Comparison of ENCODE assay signal across 9 mouse cellular contexts in the genomic region with DNA sequence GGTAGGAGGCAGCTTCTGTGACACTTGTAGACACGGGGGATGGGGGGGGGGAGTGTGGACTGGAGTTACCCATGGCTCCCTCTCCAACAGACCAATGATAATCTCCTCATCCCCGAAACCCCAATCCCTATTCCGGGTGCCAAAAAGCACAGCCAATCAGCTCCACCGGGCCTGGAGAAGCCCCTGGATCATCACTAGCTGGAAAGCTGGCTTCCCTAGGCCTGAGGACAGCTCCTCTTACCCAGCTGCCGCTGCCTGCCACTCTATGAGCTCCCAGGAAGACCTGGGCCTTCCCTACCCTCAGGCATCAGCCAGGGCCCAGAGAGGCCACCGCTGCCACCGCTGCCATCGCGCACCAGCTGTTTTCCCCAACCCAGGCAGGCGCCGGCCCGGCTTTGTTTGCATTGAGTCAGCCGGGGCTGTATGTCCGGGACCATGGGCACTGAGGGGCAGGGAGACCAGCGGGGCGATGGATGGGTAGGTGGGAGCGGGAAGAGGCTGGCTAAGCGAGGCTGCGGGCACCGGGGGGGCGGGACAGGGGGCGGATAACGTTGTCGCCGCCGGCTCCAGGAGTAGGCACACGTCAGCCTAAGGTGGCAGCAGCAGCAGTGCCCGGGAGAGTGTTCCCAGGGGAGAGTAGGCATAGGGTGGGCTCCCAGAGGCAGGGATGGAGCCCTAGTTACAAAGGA. TPM values are rescaled to one million over a fixed set of nuclear protein-coding genes. Genes with fewer than 3 reads are reported as not detected.
DNase-seq lines count a peak whose midpoint lies in the region; ATAC-seq and TF ChIP-seq lines count a peak whose summit lies in the region.
"Had no signal": no experiment of that assay in that cellular context is flagged by ENCODE, and none has a peak within 500 bp of the region (broad histone marks: within the 10 kb centered on the region; RNA-seq: fewer than 3 reads in every experiment).

No protein-coding gene starts in this region.

- 13% methylated on average over 28 of the region's 28 CpGs for WGBS in kidney, adult 2 months
- WGBS in embryonic facial prominence, embryonic 12.5 days: 1% methylated on average over 26 of the region's 28 CpGs
- under 1% methylated on average over 28 of the region's 28 CpGs for WGBS in hindbrain, postnatal 0 days
- WGBS in liver, embryonic 14.5 days (ENCODE audit: insufficient replicate concordance): 5% methylated on average over 28 of the region's 28 CpGs
- 5% methylated on average over 27 of the region's 28 CpGs for WGBS in stomach, embryonic 14.5 days

- no peak for DNase-seq in kidney, adult 2 months
- no peak for DNase-seq in kidney, adult 8-10 months
- DNase-seq in MN1 (ENCODE audit: low spot score): peak; percentile 61
- DNase-seq in hindbrain, postnatal 0 days (ENCODE audit: low spot score): peak; percentile 87
- no peak for DNase-seq in liver, embryonic 14.5 days (ENCODE audit: low read depth in 3 of 3, low spot score in 3 of 3)
- no peak for DNase-seq in c-Kit-positive CD71-positive TER-119-positive erythroid progenitor cells, embryonic 14.5 days (ENCODE audit: low spot score)

- H3K27ac ChIP-seq in kidney, adult 2 months (ENCODE audit: insufficient read depth, low read depth, low read length): no peak overlapping the region
- H3K27ac ChIP-seq in embryonic facial prominence, embryonic 12.5 days: no peak overlapping the region
- peak overlapping the region; percentile 90 for H3K27ac ChIP-seq in hindbrain, postnatal 0 days
- no peak overlapping the region for H3K27ac ChIP-seq in liver, embryonic 14.5 days
- H3K27ac ChIP-seq in stomach, embryonic 14.5 days (ENCODE audit: low read length): peak overlapping the region; percentile 16; the same call in 1 of the 2 replicates

- no peak for TF ChIP-seq POLR2A in kidney, adult 2 months (IDR thresholded peaks at IDR 0.05; ENCODE audit: low read depth, low read length)

- TF ChIP-seq CTCF in kidney, adult 2 months (conservative IDR thresholded peaks at IDR 0.05; ENCODE audit: insufficient read depth, insufficient read length, low read depth, low read length): no peak
- no peak for TF ChIP-seq CTCF in hindbrain, postnatal 0 days (IDR thresholded peaks at IDR 0.05; ENCODE audit: low read depth)
- TF ChIP-seq CTCF in liver, embryonic 14.5 days (IDR thresholded peaks at IDR 0.05; ENCODE audit: low read depth): no peak

- no peak for TF ChIP-seq EP300 in liver, embryonic 14.5 days (IDR thresholded peaks at IDR 0.05; ENCODE audit: low read depth)

- H3K9ac ChIP-seq in embryonic facial prominence, embryonic 12.5 days: peak overlapping the region; percentile 37
- H3K9ac ChIP-seq in hindbrain, postnatal 0 days (replicated peaks; ENCODE audit: low read length): peak overlapping the region; percentile 80
- no peak overlapping the region for H3K9ac ChIP-seq in liver, embryonic 14.5 days (replicated peaks)
- H3K9ac ChIP-seq in stomach, embryonic 14.5 days (replicated peaks; ENCODE audit: low read depth, low read length): 0 out of 2 replicates have a peak overlapping the region, but pooled peaks have one; percentile 4

- H3K4me2 ChIP-seq in embryonic facial prominence, embryonic 12.5 days (replicated peaks): peak overlapping the region; percentile 79
- H3K4me2 ChIP-seq in hindbrain, postnatal 0 days (ENCODE audit: low read depth, low read length): peak overlapping the region; percentile 94
- H3K4me2 ChIP-seq in liver, embryonic 14.5 days (ENCODE audit: low read depth): peak overlapping the region; percentile 52
- H3K4me2 ChIP-seq in stomach, embryonic 14.5 days (replicated peaks; ENCODE audit: low read depth, low read length): peak overlapping the region; percentile 55

- ATAC-seq in embryonic facial prominence, embryonic 12.5 days (ENCODE audit: insufficient number of reproducible peaks, insufficient read depth, low FRiP score, low TSS enrichment): no peak
- ATAC-seq in hindbrain, postnatal 0 days: peak; percentile 87
- no peak for ATAC-seq in liver, embryonic 14.5 days (ENCODE audit: insufficient read depth)
- 0 out of 2 replicates have a peak, but pooled peaks have one; percentile 24 for ATAC-seq in stomach, embryonic 14.5 days (ENCODE audit: insufficient number of reproducible peaks, insufficient read depth, low FRiP score, low read depth)

- no peaks in the 10 kb centered on the region for H3K4me1 ChIP-seq in kidney, adult 2 months (ENCODE audit: control insufficient read depth, insufficient read depth, low read length)
- H3K4me1 ChIP-seq in embryonic facial prominence, embryonic 12.5 days: peaks cover 8% of the 10 kb centered on the region
- peaks cover 14% of the 10 kb centered on the region for H3K4me1 ChIP-seq in hindbrain, postnatal 0 days (ENCODE audit: insufficient read depth, low read length)
- peaks cover 0 to 2% of the 10 kb centered on the region in 2 experiments; a peak in 1 of 4 replicates for H3K4me1 ChIP-seq in liver, embryonic 14.5 days (replicated peaks; ENCODE audit: control insufficient read depth in 2 of 2, insufficient read depth in 2 of 2, low read length in 1 of 2)
- H3K4me1 ChIP-seq in stomach, embryonic 14.5 days (ENCODE audit: control insufficient read depth, insufficient read depth, low read length): 0 out of 2 replicates have a peak, but pooled peaks cover 8% of the 10 kb centered on the region

- H3K9me3 ChIP-seq in embryonic facial prominence, embryonic 12.5 days: no peaks in the 10 kb centered on the region
- no peaks in the 10 kb centered on the region for H3K9me3 ChIP-seq in hindbrain, postnatal 0 days (ENCODE audit: low read length)
- no peaks in the 10 kb centered on the region for H3K9me3 ChIP-seq in liver, embryonic 14.5 days (ENCODE audit: control insufficient read depth, low read length)
- H3K9me3 ChIP-seq in stomach, embryonic 14.5 days (ENCODE audit: control insufficient read depth, low read depth, low read length): no peaks in the 10 kb centered on the region

- H3K4me3 ChIP-seq in kidney, adult 2 months (ENCODE audit: insufficient read depth, low read depth, low read length): peak overlapping the region; percentile 60
- peak overlapping the region; percentile 37 for H3K4me3 ChIP-seq in embryonic facial prominence, embryonic 12.5 days
- peak overlapping the region; percentile 74 for H3K4me3 ChIP-seq in hindbrain, postnatal 0 days (ENCODE audit: low read length)
- H3K4me3 ChIP-seq in liver, embryonic 14.5 days (ENCODE audit: insufficient read depth in 1 of 2, low read depth in 2 of 2, low read length in 2 of 2): peak overlapping the region in 1 of 2 experiments; percentile 11; a peak in 1 of 4 replicates
- H3K4me3 ChIP-seq in stomach, embryonic 14.5 days (ENCODE audit: low read depth, low read length): peak overlapping the region; percentile 37

- no peaks in the 10 kb centered on the region for H3K27me3 ChIP-seq in kidney, adult 2 months (replicated peaks; ENCODE audit: control insufficient read depth, insufficient read depth, low read length)
- peaks cover 56% of the 10 kb centered on the region for H3K27me3 ChIP-seq in embryonic facial prominence, embryonic 12.5 days
- H3K27me3 ChIP-seq in hindbrain, postnatal 0 days (ENCODE audit: insufficient read depth, low read length): no peaks in the 10 kb centered on the region
- peaks cover 29% of the 10 kb centered on the region for H3K27me3 ChIP-seq in liver, embryonic 14.5 days (ENCODE audit: control insufficient read depth, insufficient read depth, low read length)
- H3K27me3 ChIP-seq in stomach, embryonic 14.5 days (ENCODE audit: control insufficient read depth, insufficient read depth, low read length): peaks cover 12% of the 10 kb centered on the region

- H3K36me3 ChIP-seq in kidney, adult 2 months (ENCODE audit: control insufficient read depth, insufficient read depth, low read length): no peaks in the 10 kb centered on the region
- H3K36me3 ChIP-seq in embryonic facial prominence, embryonic 12.5 days: no peaks in the 10 kb centered on the region
- H3K36me3 ChIP-seq in hindbrain, postnatal 0 days (ENCODE audit: insufficient read depth, low read length): no peaks in the 10 kb centered on the region
- H3K36me3 ChIP-seq in liver, embryonic 14.5 days (replicated peaks; ENCODE audit: control insufficient read depth, insufficient read depth, low read depth): no peaks in the 10 kb centered on the region
- H3K36me3 ChIP-seq in stomach, embryonic 14.5 days (ENCODE audit: control insufficient read depth, insufficient read depth, low read length): no peaks in the 10 kb centered on the region

RNA-seq across cellular contexts. Expression of a gene that starts 0.7 kb away (rescaled TPM):
- polyA plus RNA-seq in kidney, adult 2 months (2012; rRNA removed): 5.4 and 6.1 TPM in 2 replicates
- 7.7 and 7.9 TPM in 2 replicates for polyA plus RNA-seq in embryonic facial prominence, embryonic 12.5 days (2016; fragmentation: Nextera tagmentation; extraction: Ambion mirVana)
- 78.9 and 87.5 TPM in 2 replicates for total RNA-seq in hindbrain, postnatal 0 days (2014; rRNA removed)
- polyA plus RNA-seq in hindbrain, postnatal 0 days (2015; fragmentation: Nextera tagmentation; extraction: Ambion mirVana): 55.3 and 58.1 TPM in 2 replicates
- polyA plus RNA-seq in liver, embryonic 14.5 days (2012; rRNA removed): 0.54 and 0.59 TPM in 2 replicates
- 0.50 and 0.86 TPM in 2 replicates for polyA plus RNA-seq in liver, embryonic 14.5 days (2014; fragmentation: Nextera tagmentation; extraction: Ambion mirVana)
- polyA plus RNA-seq in stomach, embryonic 14.5 days (2014; fragmentation: Nextera tagmentation; extraction: Ambion mirVana): 21.0 and 24.4 TPM in 2 replicates

RNA-seq across cellular contexts. Expression of a gene that starts 14.9 kb away (rescaled TPM):
- 5.3 and 5.6 TPM in 2 replicates for polyA plus RNA-seq in kidney, adult 2 months (2012; rRNA removed)
- 19.7 and 20.6 TPM in 2 replicates for polyA plus RNA-seq in embryonic facial prominence, embryonic 12.5 days (2016; fragmentation: Nextera tagmentation; extraction: Ambion mirVana)
- 70.8 and 72.3 TPM in 2 replicates for total RNA-seq in hindbrain, postnatal 0 days (2014; rRNA removed)
- 17.7 and 18.8 TPM in 2 replicates for polyA plus RNA-seq in hindbrain, postnatal 0 days (2015; fragmentation: Nextera tagmentation; extraction: Ambion mirVana)
- polyA plus RNA-seq in liver, embryonic 14.5 days (2012; rRNA removed): 1.5 and 1.7 TPM in 2 replicates
- 0.86 and 1.0 TPM in 2 replicates for polyA plus RNA-seq in liver, embryonic 14.5 days (2014; fragmentation: Nextera tagmentation; extraction: Ambion mirVana)
- polyA plus RNA-seq in stomach, embryonic 14.5 days (2014; fragmentation: Nextera tagmentation; extraction: Ambion mirVana): 12.6 and 13.0 TPM in 2 replicates

RNA-seq across cellular contexts. Expression of a gene that starts 32.3 kb away (rescaled TPM):
- polyA plus RNA-seq in kidney, adult 2 months (2012; rRNA removed): 0.07 and 0.13 TPM in 2 replicates
- polyA plus RNA-seq in embryonic facial prominence, embryonic 12.5 days (2016; fragmentation: Nextera tagmentation; extraction: Ambion mirVana): not detected in 2 replicates
- 2.2 and 3.6 TPM in 2 replicates for total RNA-seq in hindbrain, postnatal 0 days (2014; rRNA removed)
- polyA plus RNA-seq in hindbrain, postnatal 0 days (2015; fragmentation: Nextera tagmentation; extraction: Ambion mirVana): 2.7 and 2.8 TPM in 2 replicates
- polyA plus RNA-seq in liver, embryonic 14.5 days (2012; rRNA removed): not detected in 2 replicates
- polyA plus RNA-seq in liver, embryonic 14.5 days (2014; fragmentation: Nextera tagmentation; extraction: Ambion mirVana): not detected in 2 replicates
- polyA plus RNA-seq in stomach, embryonic 14.5 days (2014; fragmentation: Nextera tagmentation; extraction: Ambion mirVana): 1.0 and 1.2 TPM in 2 replicates
- total RNA-seq: neutrophil, adult 5-6 weeks had no signal

RNA-seq across cellular contexts. Expression of a gene that starts 36.7 kb away (rescaled TPM):
- polyA plus RNA-seq in kidney, adult 2 months (2012; rRNA removed): 145 and 146 TPM in 2 replicates
- 170 and 181 TPM in 2 replicates for polyA plus RNA-seq in embryonic facial prominence, embryonic 12.5 days (2016; fragmentation: Nextera tagmentation; extraction: Ambion mirVana)
- 138 and 204 TPM in 2 replicates for total RNA-seq in hindbrain, postnatal 0 days (2014; rRNA removed)
- polyA plus RNA-seq in hindbrain, postnatal 0 days (2015; fragmentation: Nextera tagmentation; extraction: Ambion mirVana): 205 and 210 TPM in 2 replicates
- 37.8 and 49.2 TPM in 2 replicates for polyA plus RNA-seq in liver, embryonic 14.5 days (2012; rRNA removed)
- polyA plus RNA-seq in liver, embryonic 14.5 days (2014; fragmentation: Nextera tagmentation; extraction: Ambion mirVana): 86.5 and 90.7 TPM in 2 replicates
- polyA plus RNA-seq in stomach, embryonic 14.5 days (2014; fragmentation: Nextera tagmentation; extraction: Ambion mirVana): 206 and 208 TPM in 2 replicates

RNA-seq across cellular contexts. Expression of a gene that starts 45.0 kb away (rescaled TPM):
- 0.04 and 0.05 TPM in 2 replicates for polyA plus RNA-seq in kidney, adult 2 months (2012; rRNA removed)
- polyA plus RNA-seq in embryonic facial prominence, embryonic 12.5 days (2016; fragmentation: Nextera tagmentation; extraction: Ambion mirVana): 0.10 and 0.32 TPM in 2 replicates
- 0.37 and 0.47 TPM in 2 replicates for total RNA-seq in hindbrain, postnatal 0 days (2014; rRNA removed)
- polyA plus RNA-seq in hindbrain, postnatal 0 days (2015; fragmentation: Nextera tagmentation; extraction: Ambion mirVana): 0.10 and 0.13 TPM in 2 replicates
- 0.04 and 0.06 TPM in 2 replicates for polyA plus RNA-seq in liver, embryonic 14.5 days (2012; rRNA removed)
- 0.06 and 0.16 TPM in 2 replicates for polyA plus RNA-seq in liver, embryonic 14.5 days (2014; fragmentation: Nextera tagmentation; extraction: Ambion mirVana)
- 0.10 TPM in 1 of 2 replicates, not detected in the other for polyA plus RNA-seq in stomach, embryonic 14.5 days (2014; fragmentation: Nextera tagmentation; extraction: Ambion mirVana)
- total RNA-seq: neutrophil, adult 5-6 weeks had no signal

Comparison
In these comparisons a context has a peak if more than half of its experiments do, and no peak if none do; other contexts are left out.
1. DNase-seq: peak in MN1 (single experiment) and hindbrain, postnatal 0 days (single experiment); none in kidney, adult 2 months (single experiment), kidney, adult 8-10 months (0 of 2), liver, embryonic 14.5 days (0 of 3) and c-Kit-positive CD71-positive TER-119-positive erythroid progenitor cells, embryonic 14.5 days (single experiment).
2. H3K27ac ChIP-seq: peak in hindbrain, postnatal 0 days (single experiment) and stomach, embryonic 14.5 days (single experiment); none in kidney, adult 2 months (single experiment), embryonic facial prominence, embryonic 12.5 days (single experiment) and liver, embryonic 14.5 days (single experiment).
3. ATAC-seq: peak in hindbrain, postnatal 0 days (single experiment) and stomach, embryonic 14.5 days (single experiment); none in embryonic facial prominence, embryonic 12.5 days (single experiment) and liver, embryonic 14.5 days (single experiment).
4. Peak in every context shown above with its lines, with median percentiles within 50 percentile points of each other: H3K4me2 ChIP-seq.